Mouse (Mus musculus) kidney, postnatal 0 days (tissue): Measurements from ENCODE around the gene Myo18b. TPM values are rescaled to one million over a fixed set of nuclear protein-coding genes. Genes with fewer than 3 reads are reported as not detected.

Experiments
- ATAC-seq: fragments of 200-750 bp; cut with Nextera tagmentation; replicated peaks from 2 replicates; pipeline ENCODE4 v1.8.0; 2017; ENCODE audit warnings: low read depth, moderate number of reproducible peaks, moderate TSS enrichment, moderate library complexity; ENCODE audit not compliant: low FRiP score
- DNase-seq: peaks from one replicate; pipeline ENCODE4 v3.0.0-alpha.2; 2016; ENCODE audit warnings: low spot score
- H3K27ac ChIP-seq: fragments of 300-500 bp; sonication (generic); 2 replicates; pipeline ENCODE4 v1.5.1; 2014; ENCODE audit warnings: mild to moderate bottlenecking
- H3K27me3 ChIP-seq: fragments of 300-500 bp; sonication (generic); 2 replicates; pipeline ENCODE4 v1.6.1; 2014; ENCODE audit warnings: low read length, mixed read lengths; ENCODE audit not compliant: insufficient read depth
- H3K36me3 ChIP-seq: fragments of 300-500 bp; sonication (generic); 2 replicates; pipeline ENCODE4 v1.6.1; 2014; ENCODE audit warnings: low read length, mixed read lengths; ENCODE audit not compliant: insufficient read depth
- H3K4me1 ChIP-seq: fragments of 300-500 bp; sonication (generic); replicated peaks from 2 replicates; pipeline ENCODE4 v1.6.1; 2014; ENCODE audit warnings: antibody characterized with exemption, low read length, mixed read lengths; ENCODE audit not compliant: insufficient read depth
- H3K4me2 ChIP-seq: fragments of 300-500 bp; sonication (generic); 2 replicates; pipeline ENCODE4 v1.6.1; 2014; ENCODE audit warnings: mild to moderate bottlenecking, low read length, moderate library complexity, mixed read lengths
- H3K4me3 ChIP-seq: fragments of 300-500 bp; sonication (generic); replicated peaks from 2 replicates; pipeline ENCODE4 v1.5.1; 2014; ENCODE audit warnings: low read depth, low read length
- H3K9ac ChIP-seq: fragments of 300-500 bp; sonication (generic); 2 replicates; pipeline ENCODE4 v1.6.1; 2014; ENCODE audit warnings: low read depth, low read length
- H3K9me3 ChIP-seq: fragments of 300-500 bp; sonication (generic); replicated peaks from 2 replicates; pipeline ENCODE4 v1.6.1; 2016; ENCODE audit warnings: low read length, inconsistent platforms, mixed read lengths
- CTCF ChIP-seq: IDR thresholded peaks from 2 replicates; pipeline ENCODE4 v1.5.1; 2016; ENCODE audit warnings: antibody characterized with exemption, low read depth, mild to moderate bottlenecking, moderate library complexity
- WGBS: fragments of 180-500 bp; shearing (Covaris S2); extraction: QIAGEN DNeasy Blood & Tissue Kit; methylation state at CpG from one replicate; pipeline ENCODE4 v1.1.7; 2014; 5-methylcytosine and 5-hydroxymethylcytosine counted together
- polyA plus RNA-seq: library from polyadenylated mRNA; unstranded; fragments of >200 nt; fragmentation: Nextera tagmentation; extraction: Ambion mirVana; gene quantifications from 2 replicates; pipeline ENCODE4 v1.2.1, GENCODE M21; 2015

Gene Myo18b
- polyA plus RNA-seq, 1 experiment from 2014 or later = 0.13 TPM

DNA sequence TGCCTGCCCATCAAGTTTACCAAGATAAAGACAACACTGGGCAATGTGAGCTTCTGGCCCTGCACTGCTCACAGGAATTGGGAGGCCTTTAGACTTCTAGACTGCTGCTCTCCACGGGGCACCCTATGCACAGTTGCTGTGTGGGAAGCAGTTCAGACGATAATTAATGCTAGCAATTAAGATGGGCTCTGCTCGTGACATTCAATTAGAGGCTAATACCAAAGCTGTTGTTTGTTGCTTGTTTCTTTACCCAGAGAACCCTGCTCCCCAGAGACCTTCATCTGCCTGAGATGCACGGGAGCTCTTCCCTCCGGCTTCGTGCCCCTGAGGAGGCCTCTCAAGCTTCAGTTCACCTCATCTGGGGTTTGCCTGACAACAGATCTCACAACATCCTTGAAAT lies 167.7 kb downstream of the Myo18b start:
- H3K27ac ChIP-seq = no peak overlapping the region
- H3K9me3 ChIP-seq = no peaks in the 10 kb centered on the region
- WGBS = 60% methylated on average over 6 of the region's 6 CpGs
- DNase-seq (no peak), ATAC-seq (no peak)
- H3K4me3 ChIP-seq = no peak overlapping the region
- H3K4me2 ChIP-seq = no peak overlapping the region
- no peak overlapping the region for H3K9ac ChIP-seq
- no peak for TF ChIP-seq CTCF
- H3K4me1 ChIP-seq = no peaks in the 10 kb centered on the region
- H3K36me3 ChIP-seq = no peaks in the 10 kb centered on the region
- no peaks in the 10 kb centered on the region for H3K27me3 ChIP-seq

DNA sequence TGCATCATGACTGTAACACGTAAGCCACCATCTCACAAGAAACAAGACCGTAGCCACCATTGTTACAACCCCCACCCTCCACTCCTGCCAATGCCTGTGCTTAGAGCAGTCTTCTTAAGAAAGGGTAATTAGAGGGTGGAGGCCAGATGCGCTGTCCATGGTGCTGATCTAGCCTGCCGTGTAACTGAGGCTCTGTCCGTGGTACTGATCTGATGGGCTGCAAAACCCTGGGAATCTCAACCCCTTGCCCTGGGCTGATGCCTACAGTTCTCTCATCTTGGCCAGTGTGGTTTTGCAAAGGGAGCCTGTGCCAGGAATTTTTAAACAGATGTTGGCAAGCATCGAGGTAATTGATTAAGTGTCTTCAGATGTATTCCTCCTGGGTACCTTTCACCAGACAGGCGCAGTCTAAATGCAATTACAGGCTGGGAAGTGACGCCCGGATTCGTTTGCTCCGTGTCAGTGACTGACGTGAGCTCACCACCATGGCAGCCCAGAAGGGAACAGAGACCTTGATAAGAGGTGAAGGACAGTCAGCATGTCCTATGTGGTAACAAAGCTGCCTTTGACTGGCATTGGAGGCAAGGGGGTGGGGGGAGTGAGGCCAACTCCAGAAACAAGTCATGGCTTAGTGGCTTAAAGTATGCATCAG lies 177.4 kb downstream of the Myo18b start:
- WGBS = 46% methylated on average over 12 of the region's 12 CpGs
- no peaks in the 10 kb centered on the region for H3K9me3 ChIP-seq
- no peak for TF ChIP-seq CTCF
- H3K4me2 ChIP-seq = no peak overlapping the region
- DNase-seq (peak; percentile 90), ATAC-seq (no peak)
- H3K9ac ChIP-seq = no peak overlapping the region
- H3K27me3 ChIP-seq = no peaks in the 10 kb centered on the region
- no peaks in the 10 kb centered on the region for H3K4me1 ChIP-seq
- H3K27ac ChIP-seq = no peak overlapping the region
- H3K4me3 ChIP-seq = no peak overlapping the region
- no peaks in the 10 kb centered on the region for H3K36me3 ChIP-seq

- no peak overlapping the region for H3K27ac ChIP-seq
- no peaks in the 10 kb centered on the region for H3K36me3 ChIP-seq
- H3K9me3 ChIP-seq = no peaks in the 10 kb centered on the region
- no peak overlapping the region for H3K9ac ChIP-seq
- DNase-seq = no peak
- H3K27me3 ChIP-seq = no peaks in the 10 kb centered on the region
- ATAC-seq = no peak
- no peak for TF ChIP-seq CTCF
- no peak overlapping the region for H3K4me3 ChIP-seq
- H3K4me2 ChIP-seq = no peak overlapping the region
- WGBS = 28% methylated on average over 8 of the region's 8 CpGs
- no peaks in the 10 kb centered on the region for H3K4me1 ChIP-seq
These were observed 181.3 kb downstream of the Myo18b start for GRCm38 (mm10) chr5:112714679-112715446.

DNA sequence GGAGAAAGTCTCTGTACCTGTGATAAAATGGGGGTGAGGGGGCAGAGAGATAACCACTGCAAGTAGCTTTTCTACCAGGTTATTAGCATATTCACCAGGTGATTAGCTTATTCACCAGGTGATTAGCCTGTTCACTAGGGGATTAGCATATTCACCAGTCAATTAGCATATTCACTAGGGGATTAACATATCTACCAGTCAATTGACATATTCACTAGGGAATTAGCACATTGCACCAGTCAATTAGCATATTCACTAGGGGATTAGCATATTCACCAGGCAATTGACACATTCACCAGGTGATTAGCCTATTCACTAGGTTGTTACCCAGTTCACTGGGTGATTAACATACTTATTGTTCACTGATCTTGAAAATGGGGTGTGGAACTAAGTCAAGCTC lies 186.3 kb downstream of the Myo18b start:
- Histone ChIP-seq H3K27ac (no peak overlapping the region), H3K4me3 (no peak overlapping the region), H3K4me2 (no peak overlapping the region), H3K27me3 (no peaks in the 10 kb centered on the region), H3K9me3 (no peaks in the 10 kb centered on the region), H3K4me1 (no peaks in the 10 kb centered on the region), H3K9ac (no peak overlapping the region), H3K36me3 (no peaks in the 10 kb centered on the region)
- no peak for TF ChIP-seq CTCF
- no peak for DNase-seq
- ATAC-seq = no peak

DNA sequence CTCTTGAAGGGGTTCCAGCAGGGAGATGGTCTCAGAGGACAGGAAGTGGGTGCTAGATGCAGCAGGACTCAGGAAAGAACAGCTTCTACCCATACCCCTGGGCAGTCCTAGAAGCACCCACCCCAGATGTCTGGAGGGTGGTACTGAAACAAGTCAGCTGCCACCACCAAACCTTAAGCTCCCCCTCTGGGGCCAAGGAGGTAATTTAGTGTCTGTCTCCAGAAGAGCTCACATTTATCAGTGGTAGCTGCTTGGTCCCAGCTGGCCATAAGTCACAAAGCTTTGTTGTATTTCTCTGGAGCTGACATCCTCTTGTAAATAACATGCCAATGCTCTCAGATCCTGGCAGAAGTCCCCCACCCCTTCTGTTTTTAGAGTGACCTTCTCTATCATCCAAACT lies 187.7 kb downstream of the Myo18b start:
- H3K27ac ChIP-seq = no peak overlapping the region
- no peak overlapping the region for H3K4me3 ChIP-seq
- no peaks in the 10 kb centered on the region for H3K36me3 ChIP-seq
- H3K27me3 ChIP-seq = no peaks in the 10 kb centered on the region
- DNase-seq (no peak), ATAC-seq (no peak)
- no peaks in the 10 kb centered on the region for H3K9me3 ChIP-seq
- H3K4me1 ChIP-seq = no peaks in the 10 kb centered on the region
- no peak overlapping the region for H3K9ac ChIP-seq
- H3K4me2 ChIP-seq = no peak overlapping the region
- TF ChIP-seq CTCF = no peak

GRCm38 (mm10) chr5:112707478-112707877 lies 188.7 kb downstream of the Myo18b start:
- no peak overlapping the region for H3K4me2 ChIP-seq
- H3K27ac ChIP-seq = no peak overlapping the region
- H3K36me3 ChIP-seq = no peaks in the 10 kb centered on the region
- ATAC-seq = no peak
- no peaks in the 10 kb centered on the region for H3K4me1 ChIP-seq
- 96% methylated on average over 2 of the region's 2 CpGs for WGBS
- no peak for DNase-seq
- no peaks in the 10 kb centered on the region for H3K9me3 ChIP-seq
- H3K4me3 ChIP-seq = no peak overlapping the region
- no peaks in the 10 kb centered on the region for H3K27me3 ChIP-seq
- H3K9ac ChIP-seq = no peak overlapping the region
- no peak for TF ChIP-seq CTCF
